Mouse (Mus musculus) forebrain, embryonic 12.5 days (tissue): ENCODE data around the gene Baz1a. TPM values are rescaled to one million over a fixed set of nuclear protein-coding genes. Genes with fewer than 3 reads are reported as not detected.
"Not testable (repeated sequence)": the region's sequence is repeated elsewhere in the genome, so short reads cannot be mapped to it uniquely, and the experiment has no call there.

ENCODE experiments used
- ATAC-seq: fragments of 200-750 bp; cut with Nextera tagmentation; 2 replicates; pipeline ENCODE4 v1.8.0; 2017; ENCODE audit warnings: moderate TSS enrichment; ENCODE audit not compliant: low FRiP score
- H3K27ac ChIP-seq: fragments of 300-500 bp; sonication (generic); 2 replicates; pipeline ENCODE4 v1.5.1; 2016; ENCODE audit warnings: mild to moderate bottlenecking
- H3K27me3 ChIP-seq: fragments of 300-500 bp; sonication (generic); 2 replicates; pipeline ENCODE4 v1.6.1; 2016; ENCODE audit warnings: mild to moderate bottlenecking
- H3K36me3 ChIP-seq: fragments of 300-500 bp; sonication (generic); replicated peaks from 2 replicates; pipeline ENCODE4 v1.6.1; 2016; ENCODE audit warnings: mild to moderate bottlenecking
- H3K4me1 ChIP-seq: fragments of 300-500 bp; sonication (generic); 2 replicates; pipeline ENCODE4 v1.6.1; 2016
- H3K4me2 ChIP-seq: fragments of 300-500 bp; sonication (generic); 2 replicates; pipeline ENCODE4 v1.6.1; 2016; ENCODE audit warnings: mild to moderate bottlenecking, moderate library complexity
- H3K4me3 ChIP-seq: fragments of 300-500 bp; sonication (generic); replicated peaks from 2 replicates; pipeline ENCODE4 v1.5.1; 2016; ENCODE audit warnings: mild to moderate bottlenecking
- H3K9ac ChIP-seq: fragments of 300-500 bp; sonication (generic); 2 replicates; pipeline ENCODE4 v1.6.1; 2016; ENCODE audit warnings: mild to moderate bottlenecking
- H3K9me3 ChIP-seq: fragments of 300-500 bp; sonication (generic); 2 replicates; pipeline ENCODE4 v1.6.1; 2016
- WGBS: fragments of 180-500 bp; shearing (Covaris S2); methylation state at CpG from one replicate; pipeline ENCODE4 v1.1.7; 2016; 5-methylcytosine and 5-hydroxymethylcytosine counted together
- polyA plus RNA-seq: library from polyadenylated mRNA; unstranded; fragments of >200 nt; fragmentation: Nextera tagmentation; extraction: Ambion mirVana; gene quantifications from 2 replicates; pipeline ENCODE4 v1.2.1, GENCODE M21; 2016

Gene Baz1a
- polyA plus RNA-seq, 1 experiment from 2014 or later = 40.5 TPM

- H3K4me1 ChIP-seq, H3K4me2 ChIP-seq, H3K9ac ChIP-seq, H3K27me3 ChIP-seq, H3K27ac ChIP-seq, H3K4me3 ChIP-seq, ATAC-seq, H3K9me3 ChIP-seq: not testable (repeated sequence)
- H3K36me3 ChIP-seq = peaks cover 37% of the 10 kb centered on the region
- 89% methylated on average over 6 of the region's 6 CpGs for WGBS
These were observed 71.5 kb downstream of the Baz1a start for GRCm38 (mm10) chr12:54942586-54943157.

DNA sequence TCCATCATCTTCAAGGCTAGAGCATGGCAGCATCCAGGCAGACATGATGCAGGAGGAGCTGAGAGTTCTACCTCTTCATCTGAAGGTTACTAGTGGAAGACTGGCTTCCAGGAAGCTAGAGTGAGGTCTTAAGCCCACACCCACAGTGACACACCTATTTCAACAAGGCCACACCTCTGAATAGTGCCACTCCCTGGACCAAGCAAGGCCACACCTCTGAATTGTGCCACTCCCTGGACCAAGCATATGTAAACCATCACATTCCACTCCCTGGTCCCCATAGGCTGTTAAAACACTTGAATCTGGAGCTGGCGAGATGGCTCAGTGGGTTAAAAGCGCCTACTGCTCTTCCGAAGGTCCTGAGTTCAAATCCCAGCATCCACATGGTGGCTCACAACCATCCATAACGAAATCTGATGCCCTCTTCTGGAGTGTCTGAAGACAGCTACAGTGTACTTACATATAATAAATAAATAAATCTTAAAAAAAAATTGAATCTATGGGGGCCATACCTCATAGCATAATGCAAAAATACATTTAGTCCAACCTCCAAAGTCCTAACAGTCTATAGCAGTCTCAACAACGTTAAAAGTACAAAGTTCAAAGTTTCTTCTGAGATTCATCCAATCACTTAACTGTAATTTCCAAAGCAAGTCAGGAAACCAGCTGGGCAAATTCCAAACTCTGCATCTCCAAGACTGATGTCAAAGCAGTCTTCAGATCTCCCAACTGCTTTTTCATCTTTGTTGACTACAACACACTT lies 76.4 kb downstream of the Baz1a start:
- H3K4me3 ChIP-seq, H3K9ac ChIP-seq, ATAC-seq, H3K4me1 ChIP-seq, H3K27ac ChIP-seq, H3K9me3 ChIP-seq, H3K4me2 ChIP-seq, H3K27me3 ChIP-seq: not testable (repeated sequence)
- 96% methylated on average over 5 of the region's 5 CpGs for WGBS
- H3K36me3 ChIP-seq = peaks cover 55% of the 10 kb centered on the region

- Histone ChIP-seq H3K4me2 (no peak overlapping the region), H3K27me3 (no peaks in the 10 kb centered on the region), H3K27ac (no peak overlapping the region), H3K36me3 (peaks cover 74% of the 10 kb centered on the region), H3K4me1 (no peaks in the 10 kb centered on the region), H3K9ac (no peak overlapping the region), H3K9me3 (no peaks in the 10 kb centered on the region), H3K4me3 (no peak overlapping the region)
- ATAC-seq = no peak
- WGBS = 94% methylated on average over 3 of the region's 3 CpGs
These were observed 103.8 kb downstream of the Baz1a start for GRCm38 (mm10) chr12:54910387-54910786.

GRCm38 (mm10) chr12:54892559-54892958 lies 121.6 kb downstream of the Baz1a start:
- not testable (repeated sequence) for H3K4me3 ChIP-seq, H3K9ac ChIP-seq, ATAC-seq, H3K27ac ChIP-seq, H3K27me3 ChIP-seq, H3K9me3 ChIP-seq, H3K4me1 ChIP-seq, H3K4me2 ChIP-seq
- WGBS = 61% methylated on average over 2 of the region's 2 CpGs
- peaks cover 30% of the 10 kb centered on the region for H3K36me3 ChIP-seq

DNA sequence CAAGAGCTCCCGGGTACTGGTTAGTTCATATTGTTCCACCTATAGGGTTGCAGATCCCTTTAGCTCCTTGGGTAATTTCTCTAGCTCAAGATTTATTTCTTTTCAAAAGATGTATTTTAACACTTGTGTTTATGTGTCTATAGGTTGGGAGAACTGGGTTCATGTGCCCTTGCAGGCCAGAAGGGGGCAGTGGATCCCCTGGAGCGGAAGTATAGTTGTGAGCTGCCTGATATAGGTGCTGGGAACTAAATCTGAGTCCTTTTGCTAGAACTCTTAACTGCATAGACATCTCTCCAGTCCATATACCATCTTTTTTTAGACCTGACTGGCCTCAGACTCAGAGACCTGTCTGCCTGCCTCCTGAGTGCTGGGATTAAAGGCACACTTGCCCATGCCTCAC lies 123.7 kb downstream of the Baz1a start:
- Histone ChIP-seq H3K4me3 (no peak overlapping the region), H3K27me3 (no peaks in the 10 kb centered on the region), H3K9me3 (no peaks in the 10 kb centered on the region), H3K4me1 (no peaks in the 10 kb centered on the region), H3K9ac (no peak overlapping the region), H3K36me3 (peaks cover 14% of the 10 kb centered on the region), H3K27ac (no peak overlapping the region), H3K4me2 (no peak overlapping the region)
- ATAC-seq = no peak
- WGBS = 95% methylated on average over 2 of the region's 2 CpGs

GRCm38 (mm10) chr12:54887580-54888127 lies 126.5 kb downstream of the Baz1a start:
- no peak overlapping the region for H3K27ac ChIP-seq
- no peak for ATAC-seq
- no peaks in the 10 kb centered on the region for H3K27me3 ChIP-seq
- H3K4me2 ChIP-seq = no peak overlapping the region
- H3K9ac ChIP-seq = no peak overlapping the region
- WGBS = 86% methylated on average over 4 of the region's 4 CpGs
- H3K36me3 ChIP-seq = peaks cover 5% of the 10 kb centered on the region; the same call in 1 of the 2 replicates
- no peaks in the 10 kb centered on the region for H3K9me3 ChIP-seq
- H3K4me3 ChIP-seq = no peak overlapping the region
- H3K4me1 ChIP-seq = no peaks in the 10 kb centered on the region

- Histone ChIP-seq H3K27me3 (no peaks in the 10 kb centered on the region), H3K27ac (no peak overlapping the region), H3K4me3 (no peak overlapping the region), H3K4me1 (no peaks in the 10 kb centered on the region), H3K9ac (no peak overlapping the region), H3K36me3 (no peaks in the 10 kb centered on the region), H3K4me2 (no peak overlapping the region), H3K9me3 (no peaks in the 10 kb centered on the region)
- ATAC-seq = no peak
- WGBS = 16% methylated on average over 6 of the region's 6 CpGs
These were observed 134.5 kb downstream of the Baz1a start for GRCm38 (mm10) chr12:54879630-54880029.

- Histone ChIP-seq H3K36me3 (no peaks in the 10 kb centered on the region), H3K4me1 (no peaks in the 10 kb centered on the region), H3K4me3 (no peak overlapping the region), H3K9ac (no peak overlapping the region), H3K4me2 (no peak overlapping the region), H3K27ac (no peak overlapping the region), H3K27me3 (no peaks in the 10 kb centered on the region), H3K9me3 (no peaks in the 10 kb centered on the region)
- 75% methylated on average over 5 of the region's 5 CpGs for WGBS
- no peak for ATAC-seq
These were observed 134.9 kb downstream of the Baz1a start for GRCm38 (mm10) chr12:54879211-54879610.

DNA sequence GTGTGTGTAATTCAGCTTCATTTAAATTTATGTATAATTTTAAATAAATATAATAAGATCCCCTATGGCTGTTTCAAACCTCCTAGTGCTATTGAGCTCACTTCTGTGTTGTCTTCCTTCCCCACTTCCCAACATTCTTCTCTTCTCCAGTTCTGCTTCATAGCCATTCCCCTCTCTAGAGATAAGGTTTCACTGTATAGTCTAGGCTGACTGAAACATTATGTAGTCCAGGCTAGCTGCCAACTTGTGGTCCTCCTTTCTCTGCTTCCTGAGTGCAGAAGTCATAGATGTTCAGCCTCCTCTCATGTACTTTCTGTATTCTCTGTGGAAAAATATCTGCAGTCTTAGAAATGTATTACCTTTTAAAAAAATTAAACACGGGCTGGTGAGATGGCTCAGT lies 136.3 kb downstream of the Baz1a start:
- H3K27ac ChIP-seq = no peak overlapping the region
- no peaks in the 10 kb centered on the region for H3K36me3 ChIP-seq
- 81% methylated on average over 1 of the region's 1 CpGs for WGBS
- no peak overlapping the region for H3K9ac ChIP-seq
- H3K27me3 ChIP-seq = no peaks in the 10 kb centered on the region
- no peaks in the 10 kb centered on the region for H3K9me3 ChIP-seq
- no peak overlapping the region for H3K4me3 ChIP-seq
- H3K4me2 ChIP-seq = no peak overlapping the region
- ATAC-seq = no peak
- no peaks in the 10 kb centered on the region for H3K4me1 ChIP-seq

GRCm38 (mm10) chr12:54876879-54877278 lies 137.3 kb downstream of the Baz1a start:
- H3K36me3 ChIP-seq = no peaks in the 10 kb centered on the region
- H3K4me3 ChIP-seq = no peak overlapping the region
- WGBS = 38% methylated on average over 5 of the region's 5 CpGs
- H3K4me1 ChIP-seq = no peaks in the 10 kb centered on the region
- no peaks in the 10 kb centered on the region for H3K27me3 ChIP-seq
- no peak for ATAC-seq
- no peak overlapping the region for H3K27ac ChIP-seq
- no peak overlapping the region for H3K9ac ChIP-seq
- no peak overlapping the region for H3K4me2 ChIP-seq
- no peaks in the 10 kb centered on the region for H3K9me3 ChIP-seq

GRCm38 (mm10) chr12:54874711-54875110 lies 139.4 kb downstream of the Baz1a start:
- Histone ChIP-seq H3K36me3 (no peaks in the 10 kb centered on the region), H3K4me2 (no peak overlapping the region), H3K4me3 (no peak overlapping the region), H3K9ac (no peak overlapping the region), H3K4me1 (no peaks in the 10 kb centered on the region), H3K27me3 (no peaks in the 10 kb centered on the region), H3K27ac (no peak overlapping the region), H3K9me3 (no peaks in the 10 kb centered on the region)
- 77% methylated on average over 6 of the region's 6 CpGs for WGBS
- no peak for ATAC-seq

DNA sequence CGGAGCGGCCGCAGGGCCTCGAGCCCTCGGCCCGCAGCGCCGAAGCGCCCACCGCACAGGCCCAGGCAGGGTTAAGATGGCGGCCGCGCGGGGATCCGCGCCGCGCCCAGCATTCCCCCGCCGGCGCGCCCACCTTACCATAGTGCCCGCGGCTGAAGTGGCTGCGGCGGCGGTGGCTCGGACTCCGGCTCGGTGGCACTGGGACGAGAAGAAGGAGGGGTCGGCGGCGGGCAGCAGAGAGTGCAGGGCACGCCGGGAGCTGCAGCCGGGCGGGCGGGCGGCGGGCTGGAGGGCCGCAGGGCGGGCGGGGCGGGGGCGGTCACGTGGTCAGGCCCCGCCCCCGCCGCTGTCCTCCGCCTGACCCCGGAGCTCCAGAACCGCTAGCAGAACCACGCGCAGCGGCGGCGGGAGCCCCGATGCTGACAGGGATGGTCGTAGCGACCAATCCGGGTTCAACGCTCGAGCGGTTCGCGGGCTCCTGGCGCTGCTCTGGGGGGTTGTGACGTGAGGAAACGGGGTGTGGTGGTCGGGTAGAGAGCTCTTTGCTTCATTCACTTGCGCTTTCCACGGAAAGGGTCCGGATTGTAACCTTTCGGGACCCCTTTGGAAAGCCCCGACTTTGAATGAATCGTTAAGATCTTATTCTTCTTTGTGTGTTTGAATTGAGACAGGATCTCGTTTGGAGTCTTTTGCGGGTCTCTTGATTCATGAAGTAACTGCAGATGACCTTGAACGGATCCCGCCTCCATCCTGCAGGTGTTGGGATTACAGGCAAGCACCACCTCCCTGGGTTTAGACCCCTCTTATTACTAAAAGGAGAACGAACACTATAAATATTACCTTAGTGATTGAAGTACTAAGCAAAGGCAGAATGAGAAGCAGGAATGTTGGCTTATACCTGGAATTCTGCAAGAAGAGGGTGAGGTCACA lies 151.3 kb downstream of the Baz1a start, which contains the start of gene Cfl2:
Gene Cfl2 (minus strand): TSS at position 272 of the 930 bp plus-strand sequence.
- Histone ChIP-seq H3K9me3 (0 out of 2 replicates have a peak, but pooled peaks cover 4% of the 10 kb centered on the region), H3K36me3 (peaks cover 10% of the 10 kb centered on the region), H3K27ac (peak within 1 kb of the TSS; percentile 99), H3K27me3 (no peaks in the 10 kb centered on the region), H3K9ac (peak within 1 kb of the TSS; percentile 99), H3K4me1 (peaks cover 17% of the 10 kb centered on the region), H3K4me3 (peak within 1 kb of the TSS; percentile 98), H3K4me2 (peak within 1 kb of the TSS; percentile 62)
- peak; percentile 95 for ATAC-seq
- under 1% methylated on average over 54 of the region's 82 CpGs for whole genome bisulfite sequencing
